Mouse (Mus musculus) frontal cortex, adult (tissue): ENCODE measurements at regions not wholly inside any gene's neighbourhood (a gene's known extent, or its start where the extent isn't known, plus 50 kb on each side); places are given as distances from the start of the nearest gene placed in this dataset.
A peak's percentile ranks its signal among the peaks of the same experiment; 100 is the strongest.

Experiments used
- ATAC-seq: cut with Nextera tagmentation; 2 replicates; pipeline ENCODE4 v1.9.2; 2017; ENCODE audit warnings: mild to moderate bottlenecking, moderate library complexity, mixed read lengths; ENCODE audit not compliant: low TSS enrichment

- ATAC-seq, result no peak
These were observed 493.1 kb upstream of the Fat3 start for GRCm38 (mm10) chr9:16994169-16994568.

GRCm38 (mm10) chr9:16988114-16988513 is 487.0 kb upstream of the Fat3 start:
- ATAC-seq, result peak; percentile 38; the same call in 1 of the 2 replicates

DNA sequence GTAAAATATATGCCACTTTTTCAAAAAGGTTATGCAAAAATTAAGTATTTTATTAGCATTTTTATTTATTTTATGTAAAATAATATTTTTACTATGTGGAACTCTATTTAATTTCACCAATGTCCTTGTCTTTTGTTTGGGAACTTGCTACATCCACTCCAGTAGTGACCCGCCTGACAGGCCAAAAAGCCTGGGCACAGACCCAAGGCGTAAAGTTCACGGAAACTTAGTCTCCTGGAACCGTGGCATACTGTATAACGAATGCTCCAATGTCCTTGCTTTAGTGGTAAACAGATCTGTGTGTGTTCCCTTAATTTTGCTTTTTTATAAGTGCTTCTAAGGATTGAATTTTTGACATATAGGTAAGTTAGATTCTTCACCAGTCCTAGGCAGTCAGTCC is 476.2 kb upstream of the Fat3 start:
- no peak for ATAC-seq

GRCm38 (mm10) chr9:16970373-16970772 is 469.3 kb upstream of the Fat3 start:
- no peak for ATAC-seq

DNA sequence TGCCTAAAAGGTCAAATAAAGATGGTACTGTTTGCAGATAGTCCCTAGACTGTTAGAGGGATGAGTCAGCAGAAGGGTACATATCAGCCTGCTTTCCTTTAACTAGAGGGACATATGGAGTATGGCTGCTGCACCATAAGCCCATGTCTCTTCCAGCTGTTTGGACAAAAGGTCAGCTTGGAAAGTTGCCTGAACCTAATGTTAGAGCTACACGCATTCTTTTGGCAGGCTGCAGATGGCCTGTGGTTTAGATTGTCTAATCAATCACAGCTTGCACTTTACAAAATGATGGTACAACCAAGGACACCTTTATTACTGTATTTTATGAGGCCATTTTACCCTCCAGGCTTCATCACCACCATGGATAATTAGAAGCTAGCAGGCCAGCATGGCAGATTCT is 432.5 kb upstream of the Fat3 start:
- no peak for ATAC-seq

GRCm38 (mm10) chr9:16931586-16931985 is 430.5 kb upstream of the Fat3 start:
- ATAC-seq, result peak; percentile 97

DNA sequence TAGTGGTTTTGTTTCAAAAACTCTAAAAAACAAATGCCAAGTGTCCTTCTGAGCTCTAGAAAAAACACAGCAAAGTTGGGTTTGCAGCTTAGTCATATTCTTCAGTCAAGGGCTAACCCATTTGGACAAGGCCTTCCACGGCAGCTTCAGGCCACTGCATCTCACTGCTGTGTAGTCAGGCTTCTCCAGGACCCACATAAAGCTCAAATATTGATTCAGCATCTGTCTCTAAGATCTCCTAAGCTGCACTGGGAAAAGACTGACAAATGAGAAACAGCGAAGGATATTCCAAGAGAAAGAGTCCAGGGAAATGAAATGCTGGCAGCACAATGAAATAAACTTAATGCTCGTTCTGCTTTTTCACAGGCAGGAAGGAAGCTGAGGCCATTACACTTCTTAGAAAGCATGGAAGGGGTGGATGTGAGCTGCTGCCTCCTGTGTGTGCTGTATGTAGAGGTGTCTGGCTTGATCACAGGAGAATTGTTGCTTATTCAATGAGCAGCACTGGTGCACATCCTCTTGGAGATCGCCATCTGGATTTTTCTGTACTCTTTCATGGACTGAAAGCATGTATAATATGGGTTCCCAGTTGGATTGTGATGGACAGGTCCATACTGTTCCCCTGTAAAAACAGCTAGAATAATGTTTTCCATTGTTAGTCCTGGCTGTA is 425.4 kb upstream of the Fat3 start:
- no peak for ATAC-seq

GRCm38 (mm10) chr9:16925279-16925678 is 424.2 kb upstream of the Fat3 start:
- ATAC-seq, result peak; percentile 69

DNA sequence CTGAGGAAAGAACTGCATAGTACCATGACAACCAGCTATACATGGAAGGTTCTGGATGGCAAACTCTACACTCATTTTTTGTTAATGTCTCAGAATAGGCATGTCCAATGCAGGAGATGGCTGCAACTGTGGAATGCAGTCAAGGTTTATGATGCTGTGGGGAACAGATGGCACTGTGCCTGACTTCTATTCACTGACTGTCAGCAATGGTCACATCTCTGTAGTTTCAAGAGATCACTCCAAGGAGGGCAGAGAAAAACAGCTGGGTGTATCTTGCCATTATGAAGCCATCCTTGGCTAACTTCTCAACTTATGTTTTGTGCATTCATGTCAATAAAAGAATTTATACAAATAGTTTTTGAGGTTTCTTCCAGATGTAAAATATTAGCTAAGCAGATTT is 405.1 kb upstream of the Fat3 start:
- ATAC-seq, result no peak

GRCm38 (mm10) chr9:16899060-16899459 is 398.0 kb upstream of the Fat3 start:
- ATAC-seq, result no peak

DNA sequence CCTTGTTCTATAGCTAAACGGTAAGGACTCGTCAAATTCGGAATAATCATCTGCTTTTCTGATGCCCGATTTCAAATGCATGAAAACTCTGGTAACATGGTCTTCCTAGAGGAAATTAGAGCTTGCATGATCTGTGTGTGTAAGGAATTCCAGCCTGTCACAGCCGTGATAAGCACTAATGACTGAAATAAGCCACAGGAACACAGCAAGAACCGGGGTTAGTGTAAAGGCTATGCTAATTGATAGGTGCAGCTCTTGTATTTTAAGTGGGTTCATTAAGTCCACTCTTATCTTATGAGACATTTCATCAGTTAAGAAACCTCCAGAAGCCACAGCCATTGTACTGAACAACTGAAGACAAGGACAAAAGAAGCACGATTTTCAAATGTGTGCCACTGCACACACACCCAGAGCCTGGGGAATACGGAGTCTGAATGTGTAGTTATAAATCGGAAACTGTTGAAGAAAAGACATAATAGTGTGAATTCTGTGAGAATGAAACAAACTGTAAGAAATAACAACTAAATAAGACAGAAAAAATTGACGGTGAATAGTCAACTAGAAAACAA is 351.5 kb upstream of the Fat3 start:
- no peak for ATAC-seq

DNA sequence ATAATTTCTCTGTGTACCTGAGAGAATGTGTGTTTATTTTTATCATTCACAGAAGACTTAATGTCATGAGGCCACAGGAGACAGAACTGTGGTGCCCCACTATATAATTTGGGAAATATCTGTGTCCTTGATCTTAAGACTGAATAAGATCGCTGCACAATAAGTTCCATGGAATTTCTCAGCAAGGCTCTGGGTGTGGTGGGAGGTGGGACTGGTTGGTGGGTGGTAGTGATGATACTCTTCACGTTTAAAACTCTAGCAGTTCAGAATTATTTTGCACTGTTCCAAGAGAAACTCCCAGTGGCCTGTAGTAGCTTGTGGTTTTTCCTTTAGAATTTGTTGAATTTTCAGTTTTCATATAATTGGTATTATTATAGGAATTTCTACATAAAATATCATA is 307.4 kb upstream of the Fat3 start:
- ATAC-seq, result peak; percentile 90

GRCm38 (mm10) chr9:16772867-16773266 is 271.8 kb upstream of the Fat3 start:
- ATAC-seq, result no peak

DNA sequence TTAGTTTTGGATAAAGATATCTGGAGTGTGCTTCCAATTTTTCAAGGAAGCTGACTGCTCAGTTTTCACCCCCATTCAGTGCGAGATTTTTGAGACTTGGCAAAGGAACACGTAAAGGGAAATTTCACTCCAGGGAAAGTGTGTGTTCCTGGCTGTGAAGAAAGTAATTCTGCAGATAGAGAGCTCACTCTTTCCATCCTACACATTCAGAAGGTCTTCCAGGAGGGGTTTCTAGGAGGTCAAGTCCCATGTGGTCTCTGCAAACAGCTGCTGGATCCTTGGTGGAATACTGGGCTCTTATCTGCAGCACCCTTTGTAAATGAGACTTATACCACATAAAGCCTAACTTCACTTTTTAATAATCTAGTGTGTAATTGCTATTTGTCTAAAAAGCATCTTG is 226.6 kb upstream of the Fat3 start:
- peak; percentile 38; the same call in 1 of the 2 replicates for ATAC-seq

DNA sequence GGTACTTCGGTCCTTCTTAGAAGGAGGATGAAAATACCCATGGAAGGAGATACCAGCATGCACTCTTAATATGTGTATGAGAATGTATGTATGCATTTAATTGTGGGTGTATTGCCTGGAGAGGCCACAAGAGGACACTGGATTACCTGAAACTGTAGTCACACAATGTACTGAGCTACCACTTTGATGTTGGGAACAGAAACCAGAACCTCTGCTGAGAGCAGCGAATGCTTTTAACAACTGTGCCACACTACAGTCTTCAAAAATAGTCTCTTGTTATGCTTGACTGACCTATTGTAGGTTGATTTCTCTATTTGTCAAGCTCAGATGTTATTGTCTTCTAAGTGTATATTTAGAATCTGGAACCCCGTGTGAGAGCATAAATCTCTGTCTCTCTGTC is 201.3 kb upstream of the Fat3 start:
- no peak for ATAC-seq

DNA sequence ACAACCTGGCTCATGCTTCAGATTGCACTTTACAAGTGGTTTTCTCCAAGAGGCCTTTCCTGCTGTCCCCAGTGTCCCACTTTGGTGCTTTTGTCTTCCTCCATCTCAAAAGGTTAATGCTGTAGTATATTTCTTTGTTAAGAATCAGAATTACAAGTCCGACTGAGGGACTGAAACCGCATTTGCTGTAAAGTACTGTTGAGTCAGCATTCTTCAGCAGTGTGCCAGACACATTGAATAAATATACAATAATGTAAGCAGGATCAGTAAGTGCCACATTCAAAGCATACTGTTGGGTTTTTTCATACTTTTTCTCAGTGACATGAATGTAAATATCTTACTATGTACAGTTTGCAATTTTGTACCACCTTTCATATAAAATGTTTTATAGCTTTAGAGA is 160.4 kb upstream of the Fat3 start:
- no peak for ATAC-seq

DNA sequence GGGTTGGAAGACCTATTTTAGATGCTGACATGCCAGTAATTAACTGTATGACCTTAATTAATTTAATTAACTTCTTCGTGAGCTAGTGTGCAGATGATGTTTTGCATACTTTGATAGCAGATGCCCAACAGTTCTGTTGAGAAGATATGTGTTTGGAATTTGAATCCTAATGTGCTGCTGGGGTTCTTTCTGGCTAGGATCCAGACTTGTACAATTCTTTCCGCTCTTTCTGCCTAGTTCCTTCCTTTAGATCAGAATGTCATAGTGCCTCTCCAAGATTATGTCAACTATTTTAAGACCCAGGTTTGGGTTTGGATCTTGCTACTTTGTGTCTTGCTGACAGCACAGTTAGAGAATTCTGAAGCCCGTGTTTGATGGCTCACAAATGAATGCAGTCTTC is 159.9 kb upstream of the Fat3 start:
- ATAC-seq, result no peak
